Mouse (Mus musculus) kidney, adult 18-20 months (tissue): ENCODE results near the gene Aptx.

Experiments
- DNase-seq: peaks from one replicate; pipeline ENCODE4 v3.0.0; 2021

Gene Aptx

DNA sequence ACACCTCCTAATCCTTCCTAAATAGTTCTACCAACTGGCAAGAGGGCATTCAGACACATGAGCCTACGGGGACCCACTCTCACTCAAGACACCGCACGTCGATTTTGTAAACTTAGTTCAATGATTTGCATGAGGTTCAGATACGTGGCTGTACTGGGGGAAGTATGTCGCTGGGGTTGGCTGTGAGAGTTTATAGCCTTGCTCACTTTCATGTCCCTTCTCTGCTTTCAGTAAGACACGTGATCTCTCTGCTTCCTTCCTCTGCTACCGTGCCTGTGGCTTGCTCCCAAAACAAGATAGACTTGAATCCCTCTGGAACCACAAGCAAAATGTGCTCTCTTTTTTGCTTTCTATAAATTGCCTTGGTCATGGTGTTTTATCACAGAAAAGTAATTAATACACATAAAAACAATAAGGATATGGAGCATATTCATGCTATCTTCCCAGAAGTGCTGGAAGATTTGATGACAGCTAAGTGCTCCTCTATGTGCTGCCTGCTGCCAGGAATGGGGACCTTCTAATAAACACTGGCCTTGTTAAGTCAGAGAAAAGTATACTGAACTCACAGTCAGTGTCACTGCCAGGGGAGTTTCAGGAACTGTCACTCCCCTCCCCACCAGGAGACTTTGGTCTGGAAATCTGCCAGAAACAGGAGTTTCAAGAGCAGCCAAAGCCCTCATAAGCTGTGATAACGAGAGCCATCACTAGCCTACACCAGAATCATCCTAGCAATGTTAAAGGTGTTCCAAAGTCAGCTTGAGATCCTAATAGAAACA, 36.6 kb downstream of the Aptx start:
- DNase-seq = no peak

DNA sequence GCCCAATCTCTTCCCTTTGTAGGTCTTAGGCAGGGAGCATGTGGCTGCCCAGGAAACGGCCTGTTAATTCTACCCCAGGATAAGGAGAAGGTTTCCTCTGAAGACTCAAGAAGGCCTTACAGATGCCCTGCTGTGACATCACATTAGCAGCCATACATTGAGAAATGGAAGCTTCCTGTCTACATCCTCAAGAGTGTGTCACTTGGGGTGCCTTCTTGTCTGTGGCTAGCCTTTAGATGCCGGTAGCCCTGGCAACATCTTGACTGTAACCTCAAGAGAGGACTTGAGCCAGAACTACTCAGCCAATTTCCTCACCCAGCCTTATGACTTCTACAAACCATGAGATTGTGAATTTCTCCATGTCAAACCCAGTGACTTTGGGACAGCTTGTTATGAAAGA, 51.9 kb downstream of the Aptx start:
- no peak for DNase-seq

DNA sequence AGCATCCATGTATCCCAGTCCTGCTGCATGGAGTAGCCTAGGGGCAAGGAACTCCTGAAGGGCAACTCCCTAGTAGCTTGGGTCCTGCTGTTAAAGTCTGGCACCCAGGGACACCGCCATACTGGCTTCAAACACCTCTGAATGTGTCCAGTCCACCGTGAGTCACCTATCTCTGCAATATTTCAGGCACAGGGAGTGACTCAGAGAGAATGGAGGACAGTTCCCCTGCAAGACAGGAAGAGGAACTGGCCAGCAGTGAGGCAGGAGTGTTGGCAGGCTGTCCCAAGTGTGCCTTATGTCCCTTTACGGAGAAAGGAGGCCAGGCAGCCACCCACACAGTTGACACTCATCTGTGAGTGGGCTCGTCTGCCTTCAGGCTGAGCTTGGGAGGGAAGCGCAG, 53.9 kb downstream of the Aptx start:
- DNase-seq = no peak

DNA sequence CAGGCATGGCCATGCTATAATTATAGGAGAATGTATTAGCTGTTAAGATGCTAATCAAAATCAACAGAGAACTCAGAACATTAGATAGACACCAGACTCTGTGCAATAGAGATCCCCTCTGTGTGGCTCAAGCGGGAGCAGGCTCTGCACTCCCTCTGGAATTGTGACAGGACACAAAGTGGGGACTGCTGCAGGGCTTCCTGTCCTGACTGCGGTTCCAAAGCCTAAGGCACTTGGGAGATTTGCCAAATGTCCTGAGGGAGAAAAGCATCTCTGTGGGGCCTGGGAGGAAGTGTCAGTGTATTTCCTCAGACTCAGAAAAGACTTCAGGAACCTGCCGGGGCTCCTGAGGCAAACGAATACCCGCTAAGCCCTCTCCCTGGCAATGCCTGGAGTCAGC, 59.4 kb downstream of the Aptx start:
- no peak for DNase-seq

DNA sequence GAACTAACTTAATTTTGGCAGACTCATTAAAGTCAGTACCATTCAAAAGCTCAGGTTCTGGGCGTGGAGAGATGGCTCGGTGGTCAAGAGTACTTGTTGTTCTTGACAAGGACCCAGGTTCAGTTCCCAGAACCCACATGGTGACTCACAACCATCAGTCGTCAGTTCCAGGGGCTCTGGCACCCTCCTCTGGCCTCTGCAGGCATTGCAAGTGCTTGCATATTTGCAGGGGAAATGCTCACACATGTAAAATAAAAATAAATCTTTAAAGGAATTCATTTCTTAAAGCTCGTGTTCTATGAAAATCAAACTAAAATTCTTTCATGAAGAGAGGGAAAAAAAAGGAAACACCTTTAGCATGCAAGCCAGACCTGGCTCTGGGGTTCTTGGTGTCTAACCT, 62.0 kb downstream of the Aptx start:
- no peak for DNase-seq
